Mouse (Mus musculus): ENCODE data around the gene 6030468B19Rik.
"Not testable (repeated sequence)": the region's sequence is repeated elsewhere in the genome, so short reads cannot be mapped to it uniquely, and the experiment has no call there.

The 6030468B19Rik gene

DNA sequence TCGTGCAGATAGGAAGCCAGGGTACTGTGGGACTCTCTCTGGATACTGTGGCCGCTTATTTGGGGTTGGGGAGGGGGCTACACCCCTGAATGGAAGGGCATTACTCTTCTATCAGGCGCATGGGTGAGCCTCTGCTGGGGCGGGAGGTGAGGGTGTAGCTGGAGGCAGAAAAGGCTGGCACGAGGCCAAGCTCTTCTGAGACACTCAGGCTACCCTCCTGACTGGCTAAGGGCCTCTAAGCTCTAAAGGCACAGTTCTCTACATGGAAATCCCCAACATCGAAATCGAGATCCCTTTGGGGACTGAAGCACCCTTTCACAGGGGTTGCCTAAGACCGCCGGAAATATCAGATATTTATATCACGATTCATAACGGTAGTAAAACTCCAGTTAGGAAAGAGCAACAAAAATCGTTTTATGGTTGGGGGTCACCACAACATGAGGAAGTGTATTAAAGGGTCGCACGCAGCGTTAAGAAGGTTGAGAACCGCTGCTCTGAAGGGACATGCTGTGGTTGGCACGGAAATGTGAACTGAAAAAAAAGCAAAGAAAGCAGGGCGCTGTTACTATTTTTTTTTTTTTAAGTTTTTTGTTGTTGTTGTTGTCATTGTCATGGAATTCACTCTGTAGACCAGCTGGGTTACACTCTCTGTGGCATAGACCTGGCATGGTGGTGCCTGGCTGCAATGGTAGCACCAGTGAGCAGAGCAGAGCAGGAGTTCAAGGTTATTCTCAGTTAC is 30.9 kb downstream of the 6030468B19Rik start:
- no peak for DNase-seq (ENCODE audit: low spot score in 2 of 2)

DNA sequence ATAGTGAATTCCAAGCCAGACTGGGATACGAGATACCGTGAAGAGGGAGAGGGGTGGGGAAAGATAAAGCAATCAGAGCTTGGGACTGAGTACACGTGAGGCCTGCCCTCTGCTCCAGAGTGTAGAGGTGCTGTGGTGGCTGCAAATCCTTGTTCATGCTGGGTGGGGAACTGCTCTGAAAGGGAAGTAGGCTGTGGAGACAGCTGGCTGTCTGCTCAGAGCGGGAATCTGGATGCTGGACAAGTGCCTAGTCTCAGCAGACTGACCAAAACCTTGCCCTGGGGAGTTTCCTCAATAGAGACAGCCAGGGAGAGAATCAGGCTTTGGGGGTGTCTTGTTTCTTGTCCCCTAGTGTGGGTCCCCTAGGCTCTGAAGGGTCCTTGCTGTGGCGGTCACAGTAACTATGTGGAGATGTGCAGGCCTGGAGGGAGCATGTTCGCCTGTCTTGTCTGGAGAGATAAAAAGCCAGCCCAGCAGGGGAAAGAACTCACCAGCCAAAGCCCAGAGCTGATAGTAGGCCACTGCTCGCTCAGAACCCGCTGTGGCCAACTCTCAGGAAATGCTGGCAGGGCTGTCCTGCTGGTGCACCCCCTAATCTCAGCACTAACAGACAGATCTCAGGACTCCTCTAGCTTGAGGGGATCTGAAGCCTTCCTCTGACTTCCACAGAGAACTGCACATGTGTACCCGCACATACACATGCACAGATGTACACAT is 31.6 kb downstream of the 6030468B19Rik start:
- no peak for DNase-seq (ENCODE audit: low spot score in 2 of 2)

DNA sequence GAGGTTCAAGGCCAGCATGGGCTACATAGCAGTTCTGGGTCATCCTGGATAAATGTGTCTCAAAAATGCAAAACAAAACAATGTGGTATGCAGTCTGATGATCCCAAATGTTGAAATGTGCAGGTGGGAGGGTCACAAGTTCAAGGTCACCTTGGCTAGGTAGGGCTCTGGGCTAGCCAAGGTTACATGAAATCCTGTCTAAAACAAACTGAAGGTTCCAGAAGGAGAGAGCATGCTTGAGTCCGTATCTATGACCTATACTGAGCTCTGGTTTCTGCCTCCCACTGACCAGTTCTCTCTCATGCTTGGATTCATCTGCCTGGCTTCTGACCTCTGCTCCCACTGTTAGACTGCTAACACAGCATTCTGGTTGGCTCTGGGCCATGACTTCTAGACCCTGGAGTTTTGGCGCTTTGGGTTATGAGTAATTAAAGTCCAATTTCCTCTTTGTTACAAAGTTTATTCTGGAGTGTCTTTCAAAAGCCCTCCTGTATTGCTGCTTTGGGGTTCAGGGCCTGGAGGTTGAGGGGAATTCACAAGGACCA is 32.3 kb downstream of the 6030468B19Rik start:
- DNase-seq (ENCODE audit: low spot score in 2 of 2): no peak

DNA sequence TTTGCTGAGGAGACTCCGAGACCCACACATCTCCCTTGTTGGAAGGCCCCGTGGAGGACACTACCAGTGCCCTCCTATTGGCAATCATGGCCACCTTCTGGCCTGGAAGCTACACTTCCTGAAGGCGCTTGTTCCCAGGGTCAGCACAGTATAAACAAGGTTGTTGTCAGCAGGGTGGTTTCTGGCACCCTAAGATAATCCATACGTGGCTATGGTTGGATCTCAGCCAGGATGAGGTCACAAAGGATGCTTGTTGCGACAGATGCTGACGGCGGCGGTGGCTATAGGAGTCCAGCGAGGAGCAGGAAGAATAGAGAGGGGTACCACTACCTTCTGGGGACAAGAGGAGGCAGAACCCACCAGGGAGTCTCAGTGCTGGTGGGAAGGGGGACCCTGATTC is 32.9 kb downstream of the 6030468B19Rik start:
- DNase-seq (ENCODE audit: low spot score in 2 of 2): no peak

DNA sequence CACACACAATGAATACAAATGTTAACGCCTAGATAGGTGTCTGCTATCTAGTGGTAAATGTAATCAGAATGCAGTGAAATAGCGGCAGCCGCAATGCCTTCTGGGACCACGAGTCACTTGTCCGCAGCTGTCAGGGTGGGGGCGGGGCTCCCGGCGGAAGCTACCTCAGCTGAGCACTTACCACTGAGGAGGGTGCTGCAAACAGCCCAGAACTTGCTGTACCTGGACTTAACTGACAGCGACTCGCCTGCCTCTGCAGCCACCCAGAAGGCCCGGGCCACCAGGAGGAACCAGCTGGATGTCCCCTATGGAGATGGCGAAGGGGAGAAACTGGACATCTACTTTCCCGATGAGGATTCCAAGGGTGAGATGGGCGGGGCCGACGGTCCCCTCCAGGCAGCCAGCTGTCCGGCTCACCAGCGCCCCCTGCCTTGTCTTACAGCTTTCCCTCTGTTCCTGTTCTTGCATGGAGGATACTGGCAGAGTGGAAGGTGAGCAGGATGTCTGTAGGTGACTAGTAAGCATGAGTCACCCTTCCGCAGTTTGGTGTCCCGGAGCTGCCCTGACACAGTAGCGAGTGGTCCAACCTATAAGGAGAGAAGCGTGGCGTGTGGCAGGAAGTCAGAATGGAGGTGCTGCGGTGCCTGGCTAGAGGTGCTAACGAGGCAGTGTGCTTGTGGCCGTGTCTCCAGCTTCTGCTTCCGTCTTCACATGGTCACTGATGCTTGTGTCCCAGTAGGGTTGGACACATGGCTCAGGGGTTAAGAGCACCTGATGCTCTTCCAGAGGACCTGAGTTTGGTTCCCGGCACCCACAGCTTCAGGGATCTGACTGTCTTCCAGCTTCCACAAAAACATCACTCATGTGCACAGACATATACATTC is 34.9 kb downstream of the 6030468B19Rik start:
- DNase-seq (ENCODE audit: low spot score in 2 of 2): peak in 1 of 2 experiments; percentile 72

DNA sequence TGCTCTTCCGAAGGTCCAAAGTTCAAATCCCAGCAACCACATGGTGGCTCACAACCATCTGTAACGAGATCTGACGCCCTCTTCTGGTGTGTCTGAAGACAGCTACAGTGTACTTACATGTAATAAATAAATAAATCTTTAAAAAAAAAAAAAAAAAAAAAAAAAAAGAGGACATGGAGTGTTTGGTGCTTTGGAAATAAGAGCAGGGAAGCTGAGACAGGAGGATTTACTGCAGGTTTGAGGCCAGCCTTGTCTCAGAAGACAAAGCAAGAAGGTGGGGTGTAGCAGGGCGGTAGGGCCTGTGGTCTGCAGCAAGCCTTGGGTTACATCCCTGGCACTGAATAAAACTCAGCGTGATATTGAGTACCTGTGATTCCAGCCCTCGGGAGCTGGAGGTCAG is 36.0 kb downstream of the 6030468B19Rik start:
- not testable (repeated sequence) for DNase-seq (ENCODE audit: low spot score in 2 of 2)

DNA sequence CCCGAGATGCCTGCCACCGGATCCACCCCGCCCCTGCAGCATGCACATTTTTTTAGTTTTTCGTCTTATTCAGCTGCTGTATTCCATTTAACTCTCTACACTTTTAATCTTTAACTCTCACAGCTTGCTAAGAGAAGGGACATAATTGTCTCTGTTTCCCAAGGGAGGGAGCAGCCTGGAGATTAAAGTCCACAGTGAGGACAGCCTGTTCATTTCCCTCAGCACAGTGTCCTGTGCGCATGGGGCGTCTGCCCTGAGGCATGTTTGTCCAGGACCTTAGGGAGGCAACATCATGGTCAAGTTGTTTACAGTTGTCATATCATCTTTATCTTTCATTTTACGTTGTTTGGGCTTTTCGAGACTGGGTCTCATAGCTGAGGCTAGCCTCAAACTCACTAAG is 36.6 kb downstream of the 6030468B19Rik start:
- no peak for DNase-seq (ENCODE audit: low spot score in 2 of 2)

DNA sequence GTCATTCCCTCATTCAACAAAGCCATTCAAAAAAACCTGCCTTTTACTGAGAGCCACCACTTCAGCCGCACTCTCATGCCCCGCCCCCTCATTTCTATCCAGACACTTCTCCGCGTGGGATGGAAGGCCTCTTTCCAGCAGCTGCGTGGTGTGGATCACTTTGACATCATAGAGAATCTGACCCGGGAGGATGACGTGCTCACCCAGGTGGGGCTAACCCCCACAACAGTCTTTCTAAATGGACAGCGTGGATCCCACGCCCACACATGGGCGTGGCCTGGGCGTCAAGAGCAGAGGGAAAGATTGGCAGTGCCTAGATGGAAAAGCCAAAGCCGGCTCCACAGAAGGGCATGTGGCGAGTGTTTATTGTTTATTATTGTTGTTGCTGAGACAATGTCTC is 38.8 kb downstream of the 6030468B19Rik start:
- peak in 1 of 2 experiments; percentile 66 for DNase-seq (ENCODE audit: low spot score in 2 of 2)

DNA sequence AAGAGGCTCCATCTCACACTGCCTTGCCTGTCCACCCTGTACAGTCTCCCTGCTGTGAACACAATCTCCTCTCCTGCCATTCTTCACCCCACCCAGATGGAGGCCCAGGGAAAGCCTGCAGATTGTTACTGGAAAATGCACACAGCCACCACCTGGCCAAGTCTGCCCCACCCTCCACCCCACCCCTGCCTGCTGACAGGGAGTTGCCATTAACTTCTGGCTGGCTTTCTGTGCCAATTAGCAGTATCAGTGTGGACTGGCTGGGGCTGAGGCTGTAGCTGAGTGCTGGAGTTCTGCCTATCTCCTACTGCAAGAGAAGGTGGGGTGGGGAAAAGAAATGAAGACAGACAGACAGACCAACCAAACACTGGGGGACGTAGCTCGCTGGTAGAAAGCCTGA is 41.1 kb downstream of the 6030468B19Rik start:
- DNase-seq (ENCODE audit: low spot score in 2 of 2): no peak

DNA sequence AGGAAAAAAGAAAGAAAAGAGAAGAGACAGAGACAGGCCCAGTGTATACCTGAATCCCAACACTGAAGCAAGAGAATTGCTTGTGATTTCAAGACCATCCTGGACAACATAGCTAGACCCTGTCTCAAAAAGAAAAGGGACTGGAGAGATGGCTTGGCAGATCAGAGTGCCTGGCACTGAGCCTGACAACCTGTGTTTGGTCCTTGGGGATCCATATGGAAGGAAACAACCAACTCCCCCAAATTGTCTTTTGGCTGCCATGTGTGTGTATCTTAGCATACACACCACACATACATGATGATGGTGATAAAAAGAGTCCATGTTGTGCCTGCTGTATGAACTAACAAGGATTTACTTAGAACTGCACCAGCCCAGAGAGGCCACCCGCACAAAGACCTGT is 41.6 kb downstream of the 6030468B19Rik start:
- no peak for DNase-seq (ENCODE audit: low spot score in 2 of 2)

DNA sequence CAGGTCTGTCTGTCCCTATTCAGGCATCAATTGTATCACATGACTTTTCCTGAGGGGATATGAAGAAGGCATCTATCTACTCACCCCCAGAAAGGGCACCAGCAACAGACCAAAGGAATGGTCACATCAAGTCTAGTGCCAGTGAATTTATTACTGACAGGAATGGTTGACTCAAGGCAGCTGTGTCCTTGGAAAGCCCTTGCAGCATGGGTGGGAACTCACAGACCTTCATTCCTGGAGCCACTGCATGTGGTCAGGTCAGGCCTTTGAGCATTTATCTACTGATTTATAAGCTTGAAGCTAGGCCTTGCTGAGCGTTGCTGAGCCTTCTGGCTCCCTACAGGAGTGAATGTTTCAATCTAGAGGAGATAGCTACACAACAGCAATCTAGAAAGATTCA is 43.5 kb downstream of the 6030468B19Rik start:
- DNase-seq (ENCODE audit: low spot score in 2 of 2): no peak

DNA sequence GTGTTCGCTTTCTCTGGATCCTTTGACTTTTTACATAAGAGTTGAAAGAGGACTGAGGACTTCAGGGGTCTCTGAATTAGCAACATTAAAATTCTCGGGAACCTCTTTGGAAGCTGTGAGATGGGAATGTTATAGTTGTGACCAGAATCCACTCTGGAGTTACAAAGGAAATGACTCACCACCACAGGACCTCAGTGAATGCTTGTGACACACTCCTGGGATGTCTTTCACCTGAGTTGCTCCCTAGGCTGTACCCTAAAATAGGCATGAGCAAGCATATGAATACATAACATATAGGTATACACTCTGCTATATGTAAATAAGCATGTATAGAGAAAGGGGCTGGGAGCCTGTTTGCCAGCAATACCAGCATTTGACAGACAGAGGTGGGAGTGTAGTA is 46.0 kb downstream of the 6030468B19Rik start:
- DNase-seq (ENCODE audit: low spot score in 2 of 2): no peak

DNA sequence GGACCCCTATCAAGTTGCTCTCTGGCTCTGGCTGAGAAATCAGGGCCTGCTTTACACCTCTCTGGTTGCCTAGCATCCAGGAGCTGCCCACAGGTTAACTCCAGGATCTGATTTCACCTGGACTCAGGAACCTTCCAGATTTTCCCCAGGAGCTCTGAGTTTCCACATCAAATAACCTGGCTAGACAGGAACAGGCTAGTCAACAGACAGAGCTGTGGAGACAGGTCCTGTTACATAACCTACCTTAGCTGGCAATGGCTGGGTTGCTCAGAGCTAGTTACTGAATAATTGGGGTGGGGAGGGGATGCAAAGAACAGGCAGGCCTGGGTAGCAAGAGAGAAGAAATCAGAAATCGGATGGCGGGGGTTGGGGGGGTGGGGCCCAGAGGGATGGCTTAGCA is 47.5 kb downstream of the 6030468B19Rik start:
- DNase-seq (ENCODE audit: low spot score in 2 of 2): no peak

DNA sequence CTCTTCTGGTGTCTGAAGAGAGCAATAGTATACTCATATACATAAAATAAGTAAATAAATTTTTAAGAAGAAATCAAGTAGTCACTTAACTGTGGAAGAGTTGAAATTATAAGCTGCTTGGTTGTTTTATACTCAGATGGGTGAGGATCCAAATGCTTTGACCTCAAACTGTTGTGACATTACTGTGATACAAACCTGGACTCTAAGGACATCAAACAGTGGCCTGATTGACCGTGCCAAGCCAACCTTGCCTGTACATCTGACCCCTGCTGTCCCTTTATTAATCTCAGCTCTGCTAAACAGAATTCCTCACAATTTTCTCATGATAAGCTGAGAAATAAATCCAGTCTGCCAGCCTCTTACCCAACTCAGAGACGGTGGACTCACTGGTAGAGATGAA is 48.2 kb downstream of the 6030468B19Rik start:
- no peak for DNase-seq (ENCODE audit: low spot score in 2 of 2)

DNA sequence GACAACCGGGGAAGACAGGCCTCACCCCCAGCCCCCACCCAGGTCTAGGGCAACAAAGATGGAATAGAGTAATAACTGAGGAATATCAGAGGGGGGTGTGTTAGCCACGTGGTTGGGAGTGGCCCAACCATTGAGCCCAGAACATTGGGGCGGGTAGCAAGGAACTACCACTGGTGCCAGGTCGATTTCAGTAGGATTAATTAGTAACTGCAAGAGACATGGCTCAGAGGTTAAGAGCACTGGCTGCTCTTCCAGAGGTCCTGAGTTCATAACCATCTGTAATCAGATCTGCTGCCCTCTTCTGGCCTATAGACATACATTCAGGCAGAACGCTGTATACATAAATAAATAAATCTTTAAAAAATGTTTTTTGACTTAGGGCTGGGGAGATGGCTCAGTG is 49.2 kb downstream of the 6030468B19Rik start:
- no peak for DNase-seq (ENCODE audit: low spot score in 2 of 2)

DNA sequence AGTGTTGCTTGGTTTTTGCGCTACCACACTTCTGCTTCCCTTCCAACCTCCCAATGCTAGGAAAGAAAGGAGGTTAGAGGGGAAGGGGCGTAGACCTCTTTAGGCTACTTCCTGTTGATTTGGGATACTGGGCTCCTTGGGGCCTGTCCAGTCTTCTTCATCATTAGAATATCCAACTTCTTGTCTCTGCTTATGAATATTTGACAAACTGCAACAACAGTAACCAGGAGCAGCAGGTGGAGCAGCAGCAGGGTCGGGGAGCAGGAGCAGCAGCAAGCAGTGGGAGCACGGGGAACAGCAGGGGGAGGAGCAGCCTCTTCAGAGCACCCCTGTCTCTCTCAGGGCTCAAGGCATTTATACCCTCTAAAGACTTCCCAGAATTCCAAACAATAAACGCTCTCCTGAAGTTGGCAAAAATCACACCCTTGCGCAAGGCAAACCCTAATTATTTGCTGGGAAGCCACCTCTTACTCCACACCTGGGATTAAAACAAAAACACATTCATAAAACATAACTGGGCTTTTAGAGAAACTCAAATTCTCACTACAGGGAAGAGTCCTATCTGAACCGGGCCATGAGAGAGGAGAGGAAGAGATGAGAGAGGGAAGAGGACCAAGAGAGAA is 50.2 kb downstream of the 6030468B19Rik start:
- DNase-seq (ENCODE audit: low spot score in 2 of 2): no peak

DNA sequence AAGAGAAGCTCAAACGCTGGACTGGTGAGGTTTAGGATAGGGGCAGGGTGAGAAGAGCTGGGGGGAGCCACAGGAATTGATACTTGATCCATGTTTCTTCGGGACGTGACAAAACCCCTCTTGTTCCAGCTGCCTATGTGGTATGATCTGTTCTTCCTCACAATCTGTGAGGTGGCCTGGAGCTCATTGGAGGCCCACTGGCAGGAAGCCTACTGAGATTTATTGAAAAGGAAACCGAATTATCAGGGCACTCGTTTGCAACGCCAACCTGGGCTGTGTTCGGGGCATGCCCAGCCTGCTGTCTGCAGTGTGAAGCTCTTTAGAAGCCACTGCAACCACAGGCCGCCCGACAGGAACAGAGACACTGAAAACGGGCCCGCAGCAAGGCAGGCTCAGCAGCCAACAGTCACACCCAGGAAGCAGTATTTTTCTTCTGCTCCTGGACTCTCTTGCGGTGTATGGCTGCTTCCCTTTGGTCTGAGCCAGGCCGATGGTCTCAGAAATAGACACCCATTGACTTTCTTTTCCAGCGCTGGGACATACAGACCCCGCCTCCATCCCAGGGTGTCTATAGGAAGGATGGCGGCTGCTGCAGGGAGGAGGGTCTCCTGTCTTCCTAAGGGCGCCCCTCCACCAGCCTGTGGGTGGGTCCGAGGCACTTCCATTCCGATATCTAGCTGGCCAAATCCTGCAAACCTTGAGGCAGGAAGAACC is 51.0 kb downstream of the 6030468B19Rik start:
- DNase-seq (ENCODE audit: low spot score in 2 of 2): peak in 1 of 2 experiments; percentile 48

DNA sequence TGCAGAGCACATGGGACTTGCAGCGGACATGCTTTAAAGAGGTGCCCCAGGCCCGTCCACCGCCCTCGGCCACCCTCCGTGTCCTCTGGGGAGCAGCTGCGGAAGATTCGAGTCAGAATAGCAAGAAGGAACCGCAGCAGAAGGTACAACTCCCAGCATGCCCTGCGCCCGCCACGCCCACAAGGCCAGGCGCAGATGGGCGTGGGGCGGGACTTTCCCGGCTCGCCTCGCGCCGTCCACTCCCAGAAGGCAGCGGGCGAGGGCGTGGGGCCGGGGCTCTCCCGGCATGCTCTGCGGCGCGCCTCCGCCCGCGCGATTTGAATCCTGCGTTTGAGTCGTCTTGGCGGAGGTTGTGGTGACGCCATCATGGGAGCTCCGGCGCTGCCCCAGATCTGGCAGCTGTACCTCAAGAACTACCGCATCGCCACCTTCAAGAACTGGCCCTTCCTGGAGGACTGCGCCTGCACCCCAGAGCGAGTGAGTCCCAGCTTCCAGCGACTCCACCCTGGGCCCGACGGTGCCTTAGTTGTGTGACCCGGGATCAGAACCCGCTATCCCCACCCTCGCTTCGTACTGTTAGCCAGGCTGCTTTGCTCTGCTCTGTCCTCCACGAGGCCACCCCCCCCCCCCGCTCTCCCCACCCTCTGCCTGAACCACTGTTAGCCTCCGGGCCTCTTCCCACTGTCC is 51.7 kb downstream of the 6030468B19Rik start, which contains the start of gene Birc5:
TSS of gene Birc5 (plus strand) at position 267 of the 687 bp plus-strand sequence.
- peak; percentile 88 to 94 for DNase-seq (ENCODE audit: low spot score in 2 of 2)

DNA sequence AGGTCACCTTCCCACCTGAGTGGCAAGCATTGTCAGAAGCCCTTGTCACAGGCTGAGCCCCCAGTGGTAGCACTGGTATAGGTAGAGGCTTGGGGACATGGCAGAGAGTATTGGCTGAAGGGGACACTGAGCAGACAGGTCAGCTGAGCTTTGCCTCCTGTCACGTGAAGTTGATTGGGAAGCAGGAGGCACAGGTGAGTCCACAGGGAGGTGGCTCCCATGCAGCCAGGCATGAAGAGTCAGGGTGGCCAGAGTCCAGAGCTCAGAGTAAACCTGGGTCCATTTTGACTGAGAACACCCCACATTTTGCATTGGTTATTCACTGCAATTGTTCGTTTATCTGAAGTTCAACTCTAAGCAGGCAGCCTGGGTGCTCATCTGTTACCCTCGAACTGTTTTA is 55.4 kb downstream of the 6030468B19Rik start:
- no peak for DNase-seq (ENCODE audit: low spot score in 2 of 2)

DNA sequence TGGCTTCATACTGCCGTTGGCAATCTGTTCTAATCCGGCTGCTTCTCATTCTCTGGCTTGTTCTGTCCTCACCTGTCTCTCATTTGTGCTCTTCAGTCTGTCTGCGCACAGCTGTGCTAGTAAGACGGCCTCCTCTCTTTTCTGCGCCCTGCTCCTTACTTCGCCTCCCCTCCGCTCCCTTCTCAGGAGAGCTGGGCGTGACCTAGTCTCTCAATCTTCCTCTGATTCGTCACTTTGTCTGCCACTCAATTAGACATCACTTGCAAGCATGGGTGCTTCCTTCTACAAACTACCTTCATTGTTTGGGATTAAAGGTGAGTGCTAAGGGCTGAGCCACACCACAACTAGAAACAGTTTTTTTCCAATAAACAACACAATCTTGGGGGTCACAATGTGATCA is 56.8 kb downstream of the 6030468B19Rik start:
- no peak for DNase-seq (ENCODE audit: low spot score in 2 of 2)
